Mouse (Mus musculus): Measurements from ENCODE around the gene Olfr1467. TPM values are rescaled to one million over a fixed set of nuclear protein-coding genes. Genes with fewer than 3 reads are reported as not detected.

The Olfr1467 gene
- not detected in 2 replicates for polyA plus RNA-seq (2015; fragmentation: Nextera tagmentation; extraction: Ambion mirVana)

DNA sequence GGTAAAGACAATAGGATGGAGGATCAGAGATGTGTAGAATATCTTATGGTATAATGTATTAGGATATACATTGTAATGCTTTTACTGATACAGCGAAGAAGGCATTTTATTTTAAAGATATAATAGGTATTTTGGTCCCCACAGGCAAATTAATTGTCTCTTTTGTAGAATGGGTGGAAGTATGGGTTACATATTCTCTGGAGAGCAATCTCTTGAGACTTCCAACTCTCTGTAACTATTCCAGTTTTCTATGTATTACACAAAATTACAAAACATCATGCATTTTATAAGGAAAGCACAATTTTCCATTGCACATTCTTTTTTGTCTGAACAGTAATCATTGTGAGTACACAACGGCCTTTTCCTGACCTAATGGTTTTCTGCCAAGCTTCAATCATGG is at the start of gene Olfr1467:
Gene Olfr1467, plus strand, starts transcription at position 301 of the 400 bp plus-strand sequence.
- ATAC-seq (no peak), DNase-seq (ENCODE audit: low spot score) (no peak)
- Histone ChIP-seq H3K4me3 (ENCODE audit: low read depth, low read length) (no peak within 1 kb of the TSS), H3K4me2 (replicated peaks; ENCODE audit: low read depth, low read length) (no peak within 1 kb of the TSS), H3K36me3 (ENCODE audit: insufficient read depth, low read length) (no peaks in the 10 kb centered on the region), H3K9ac (replicated peaks; ENCODE audit: low read depth) (no peak within 1 kb of the TSS), H3K27ac (ENCODE audit: low read length) (no peak within 1 kb of the TSS), H3K4me1 (ENCODE audit: insufficient read depth, low read depth, low read length) (no peaks in the 10 kb centered on the region), H3K9me3 (ENCODE audit: low read length) (no peaks in the 10 kb centered on the region; the same call in 1 of the 2 replicates), H3K27me3 (replicated peaks; ENCODE audit: insufficient read depth, low read length) (no peaks in the 10 kb centered on the region)
- WGBS: 55% methylated on average over 2 of the region's 2 CpGs
- TF ChIP-seq EP300 (IDR thresholded peaks at IDR 0.05): no peak

DNA sequence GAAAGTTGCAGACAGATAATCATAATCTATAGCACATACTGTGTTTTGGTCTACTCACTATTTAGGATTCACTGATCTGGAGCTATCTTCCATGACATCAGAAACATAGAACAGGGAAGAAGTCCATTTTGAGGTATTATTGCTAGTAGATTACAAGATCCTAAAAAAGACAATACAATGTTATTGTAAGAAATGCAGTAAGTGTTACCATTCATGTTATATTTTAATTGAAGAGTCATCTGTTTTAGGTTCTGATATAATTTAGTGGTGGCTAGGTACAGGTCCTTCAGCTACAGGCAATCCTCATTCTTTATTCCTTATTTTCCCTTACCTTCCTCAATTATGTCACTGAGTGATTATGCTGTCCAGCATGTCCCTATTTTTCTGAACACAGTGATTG is 46.6 kb upstream of the Olfr1467 start, which contains the start of gene Olfr1465:
Gene Olfr1465, minus strand, starts transcription at position 101 of the 400 bp plus-strand sequence.
- Histone ChIP-seq H3K9ac (replicated peaks; ENCODE audit: low read depth) (no peak within 1 kb of the TSS), H3K27me3 (replicated peaks; ENCODE audit: insufficient read depth, low read length) (no peaks in the 10 kb centered on the region), H3K9me3 (ENCODE audit: low read length) (no peaks in the 10 kb centered on the region), H3K4me3 (ENCODE audit: low read depth, low read length) (no peak within 1 kb of the TSS), H3K4me2 (replicated peaks; ENCODE audit: low read depth, low read length) (no peak within 1 kb of the TSS), H3K36me3 (ENCODE audit: insufficient read depth, low read length) (no peaks in the 10 kb centered on the region), H3K27ac (ENCODE audit: low read length) (no peak within 1 kb of the TSS), H3K4me1 (ENCODE audit: insufficient read depth, low read depth, low read length) (no peaks in the 10 kb centered on the region)
- no peak for ATAC-seq
- TF ChIP-seq EP300 (IDR thresholded peaks at IDR 0.05) (no peak), CTCF (IDR thresholded peaks at IDR 0.05) (no peak)
- DNase-seq (ENCODE audit: low spot score): no peak

DNA sequence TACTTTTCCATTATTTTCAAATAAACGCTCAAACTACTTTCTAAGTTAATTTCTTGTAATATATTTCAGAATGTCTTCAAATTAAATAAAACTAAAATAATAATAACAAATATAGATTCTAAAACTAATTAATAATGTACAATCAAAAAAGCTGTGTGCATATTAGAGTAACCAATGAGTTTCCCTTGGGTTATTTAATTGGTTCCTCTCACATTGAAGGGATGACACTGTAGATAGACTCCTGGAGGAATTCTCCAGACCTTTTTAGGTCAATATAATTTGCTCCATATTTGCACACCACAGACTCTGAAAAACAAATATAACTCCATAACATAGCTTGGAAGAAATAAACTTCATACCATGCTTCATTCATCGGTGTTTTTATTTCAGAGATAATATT is 23.5 kb upstream of the Olfr1467 start, which contains the start of gene Olfr1466:
Gene Olfr1466, plus strand, starts transcription at position 301 of the 400 bp plus-strand sequence.
- no peak within 1 kb of the TSS for H3K27ac ChIP-seq (ENCODE audit: low read length)
- H3K9ac ChIP-seq (replicated peaks; ENCODE audit: low read depth): no peak within 1 kb of the TSS
- no peaks in the 10 kb centered on the region for H3K9me3 ChIP-seq (ENCODE audit: low read length)
- H3K36me3 ChIP-seq (ENCODE audit: insufficient read depth, low read length): no peaks in the 10 kb centered on the region
- H3K27me3 ChIP-seq (replicated peaks; ENCODE audit: insufficient read depth, low read length): no peaks in the 10 kb centered on the region
- DNase-seq (ENCODE audit: low spot score) (no peak), ATAC-seq (no peak)
- no peak within 1 kb of the TSS for H3K4me2 ChIP-seq (replicated peaks; ENCODE audit: low read depth, low read length)
- H3K4me1 ChIP-seq (ENCODE audit: insufficient read depth, low read depth, low read length): no peaks in the 10 kb centered on the region
- WGBS: 88% methylated on average over 2 of the region's 2 CpGs
- H3K4me3 ChIP-seq (ENCODE audit: low read depth, low read length): no peak within 1 kb of the TSS
- TF ChIP-seq EP300 (IDR thresholded peaks at IDR 0.05) (no peak), CTCF (IDR thresholded peaks at IDR 0.05) (no peak)

DNA sequence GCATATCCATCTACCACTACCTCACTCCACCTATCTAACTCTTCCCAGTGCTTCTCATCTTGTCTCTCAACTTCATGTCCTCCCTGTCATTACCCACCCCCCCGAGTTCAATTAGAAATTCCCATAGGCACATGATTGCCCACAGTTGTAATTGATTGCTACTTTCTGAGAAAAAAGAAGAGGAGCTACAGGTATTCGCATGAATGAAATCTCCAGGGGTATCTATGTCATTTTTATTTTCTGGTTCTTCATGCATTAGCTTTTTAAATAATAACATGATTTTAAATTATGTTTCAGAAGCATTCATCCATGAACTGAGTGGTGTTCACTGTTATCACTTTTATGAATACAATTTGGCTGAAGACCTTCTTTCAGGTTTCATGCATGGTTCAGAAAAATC is 45.5 kb downstream of the Olfr1467 start, which contains the start of gene Olfr1469:
Gene Olfr1469, plus strand, starts transcription at position 301 of the 400 bp plus-strand sequence.
- no peak within 1 kb of the TSS for H3K27ac ChIP-seq (ENCODE audit: low read length)
- H3K4me1 ChIP-seq (ENCODE audit: insufficient read depth, low read depth, low read length): no peaks in the 10 kb centered on the region
- ATAC-seq (no peak), DNase-seq (ENCODE audit: low spot score) (no peak)
- H3K9me3 ChIP-seq (ENCODE audit: low read length): no peaks in the 10 kb centered on the region
- TF ChIP-seq CTCF (IDR thresholded peaks at IDR 0.05) (no peak), EP300 (IDR thresholded peaks at IDR 0.05) (no peak)
- no peak within 1 kb of the TSS for H3K9ac ChIP-seq (replicated peaks; ENCODE audit: low read depth)
- no peaks in the 10 kb centered on the region for H3K27me3 ChIP-seq (replicated peaks; ENCODE audit: insufficient read depth, low read length)
- 69% methylated on average over 2 of the region's 2 CpGs for WGBS
- H3K4me2 ChIP-seq (replicated peaks; ENCODE audit: low read depth, low read length): no peak within 1 kb of the TSS
- H3K4me3 ChIP-seq (ENCODE audit: low read depth, low read length): no peak within 1 kb of the TSS
- no peaks in the 10 kb centered on the region for H3K36me3 ChIP-seq (ENCODE audit: insufficient read depth, low read length)

Other genes starting within 250 kb of the Olfr1467 start
- gene Olfr1459, start 212.7 kb upstream of the Olfr1467 start, polyA plus RNA-seq (2015; fragmentation: Nextera tagmentation; extraction: Ambion mirVana): not detected in 2 replicates
- not detected in 2 replicates for gene Olfr1461, start 199.2 kb upstream of the Olfr1467 start, polyA plus RNA-seq (2015; fragmentation: Nextera tagmentation; extraction: Ambion mirVana)
- gene Olfr1462, start 176.5 kb upstream of the Olfr1467 start, polyA plus RNA-seq (2015; fragmentation: Nextera tagmentation; extraction: Ambion mirVana): not detected in 2 replicates
- not detected in 2 replicates for gene Olfr1463, start 130.9 kb upstream of the Olfr1467 start, polyA plus RNA-seq (2015; fragmentation: Nextera tagmentation; extraction: Ambion mirVana)
- gene Olfr1465, start 46.7 kb upstream of the Olfr1467 start, polyA plus RNA-seq (2015; fragmentation: Nextera tagmentation; extraction: Ambion mirVana): not detected in 2 replicates
- gene Olfr1466, start 23.4 kb upstream of the Olfr1467 start, polyA plus RNA-seq (2015; fragmentation: Nextera tagmentation; extraction: Ambion mirVana): not detected in 2 replicates
- not detected in 2 replicates for gene Olfr1469, start 45.6 kb downstream of the Olfr1467 start, polyA plus RNA-seq (2015; fragmentation: Nextera tagmentation; extraction: Ambion mirVana)
- gene Olfr1471, start 81.2 kb downstream of the Olfr1467 start, polyA plus RNA-seq (2015; fragmentation: Nextera tagmentation; extraction: Ambion mirVana): not detected in 2 replicates
- gene Olfr1472, start 93.8 kb downstream of the Olfr1467 start, polyA plus RNA-seq (2015; fragmentation: Nextera tagmentation; extraction: Ambion mirVana): not detected in 2 replicates
- gene Olfr1474, start 107.3 kb downstream of the Olfr1467 start, polyA plus RNA-seq (2015; fragmentation: Nextera tagmentation; extraction: Ambion mirVana): not detected in 2 replicates
- gene Olfr1475, start 118.0 kb downstream of the Olfr1467 start, polyA plus RNA-seq (2015; fragmentation: Nextera tagmentation; extraction: Ambion mirVana): not detected in 2 replicates
- gene Olfr1477, start 138.3 kb downstream of the Olfr1467 start, polyA plus RNA-seq (2015; fragmentation: Nextera tagmentation; extraction: Ambion mirVana): not detected in 2 replicates
- not detected in 2 replicates for gene Olfr1480, start 165.7 kb downstream of the Olfr1467 start, polyA plus RNA-seq (2015; fragmentation: Nextera tagmentation; extraction: Ambion mirVana)
- not detected in 2 replicates for gene Olfr1484, start 221.3 kb downstream of the Olfr1467 start, polyA plus RNA-seq (2015; fragmentation: Nextera tagmentation; extraction: Ambion mirVana)

Data from lung, postnatal 0 days (tissue).